13 mouse cellular contexts compared by ENCODE assay signal in genomic region chr5:124215647-124216046, GRCm38 (mm10). TPM values are rescaled to one million over a fixed set of nuclear protein-coding genes. Genes with fewer than 3 reads are reported as not detected.
DNase-seq lines count a peak whose midpoint lies in the region; ATAC-seq and TF ChIP-seq lines count a peak whose summit lies in the region.
"Had no signal": no experiment of that assay in that cellular context is flagged by ENCODE, and none has a peak within 500 bp of the region (broad histone marks: within the 10 kb centered on the region; RNA-seq: fewer than 3 reads in every experiment).

No protein-coding gene starts in this region.

- no peak overlapping the region for H3K4me2 ChIP-seq in intestine, embryonic 14.5 days (ENCODE audit: low read length)
- H3K4me2 ChIP-seq in intestine, embryonic 15.5 days (replicated peaks), result no peak overlapping the region
- no peak overlapping the region for H3K4me2 ChIP-seq in lung, embryonic 16.5 days (ENCODE audit: low read depth, low read length)
- no peak overlapping the region for H3K4me2 ChIP-seq in intestine, postnatal 0 days (replicated peaks; ENCODE audit: low read depth)
- H3K4me2 ChIP-seq: liver, embryonic 15.5 days had no signal

- DNase-seq in heart, adult 11 months, result peak; percentile 93
- no peak for DNase-seq in heart, postnatal 25 days (ENCODE audit: low spot score)
- no peak for DNase-seq in intestine, embryonic 14.5 days (ENCODE audit: low spot score)
- DNase-seq in lung, adult 18-20 months, result no peak
- DNase-seq in left cerebral cortex, adult 8-10 months (ENCODE audit: low spot score in 2 of 2), result no peak
- DNase-seq: cerebellum, postnatal 10 days; midbrain, embryonic 14.5 days; right cerebral cortex, postnatal 25 days had no signal

- no peak overlapping the region for H3K9ac ChIP-seq in intestine, embryonic 14.5 days (ENCODE audit: low read length)
- no peak overlapping the region for H3K9ac ChIP-seq in intestine, embryonic 15.5 days
- H3K9ac ChIP-seq in lung, embryonic 16.5 days (ENCODE audit: low read length), result no peak overlapping the region
- H3K9ac ChIP-seq in intestine, postnatal 0 days (ENCODE audit: low read depth, low read length), result no peak overlapping the region
- H3K9ac ChIP-seq: liver, embryonic 15.5 days had no signal

- ATAC-seq in intestine, embryonic 14.5 days (replicated peaks; ENCODE audit: low FRiP score, low TSS enrichment, low read depth), result no peak
- ATAC-seq in intestine, embryonic 15.5 days, result no peak
- no peak for ATAC-seq in lung, embryonic 16.5 days (ENCODE audit: low read depth)
- no peak for ATAC-seq in intestine, postnatal 0 days

- H3K4me3 ChIP-seq in intestine, embryonic 14.5 days (ENCODE audit: low read depth, low read length), result no peak overlapping the region
- H3K4me3 ChIP-seq in intestine, embryonic 15.5 days (replicated peaks), result no peak overlapping the region
- no peak overlapping the region for H3K4me3 ChIP-seq in lung, embryonic 16.5 days (ENCODE audit: low read length)
- H3K4me3 ChIP-seq in intestine, postnatal 0 days (ENCODE audit: low read depth, low read length), result no peak overlapping the region
- H3K4me3 ChIP-seq: liver, embryonic 15.5 days had no signal

- no peaks in the 10 kb centered on the region for H3K36me3 ChIP-seq in intestine, embryonic 14.5 days (ENCODE audit: control insufficient read depth, insufficient read depth, low read length)
- no peaks in the 10 kb centered on the region for H3K36me3 ChIP-seq in intestine, embryonic 15.5 days
- H3K36me3 ChIP-seq in lung, embryonic 16.5 days (ENCODE audit: control insufficient read depth, insufficient read depth, low read length), result no peaks in the 10 kb centered on the region
- no peaks in the 10 kb centered on the region; the same call in 1 of the 2 replicates for H3K36me3 ChIP-seq in intestine, postnatal 0 days (ENCODE audit: control insufficient read depth, insufficient read depth)
- H3K36me3 ChIP-seq: liver, embryonic 15.5 days had no signal

- no peak for TF ChIP-seq CTCF in intestine, postnatal 0 days (IDR thresholded peaks at IDR 0.05; ENCODE audit: low read depth)

- H3K4me1 ChIP-seq in intestine, embryonic 14.5 days (replicated peaks; ENCODE audit: control insufficient read depth, insufficient read depth, low read length), result peaks cover 2% of the 10 kb centered on the region; the same call in 1 of the 2 replicates
- H3K4me1 ChIP-seq in intestine, embryonic 15.5 days (replicated peaks), result peaks cover under 1% of the 10 kb centered on the region; the same call in 1 of the 2 replicates
- peaks cover 22% of the 10 kb centered on the region for H3K4me1 ChIP-seq in lung, embryonic 16.5 days (replicated peaks; ENCODE audit: control insufficient read depth, insufficient read depth, low read length)
- H3K4me1 ChIP-seq in intestine, postnatal 0 days (replicated peaks; ENCODE audit: control insufficient read depth, insufficient read depth, low read length), result no peaks in the 10 kb centered on the region

- peak overlapping the region; percentile 18; the same call in 1 of the 2 replicates for H3K27ac ChIP-seq in intestine, embryonic 14.5 days (ENCODE audit: low read depth)
- H3K27ac ChIP-seq in intestine, embryonic 15.5 days, result no peak overlapping the region
- peak overlapping the region; percentile 81 for H3K27ac ChIP-seq in lung, embryonic 16.5 days (ENCODE audit: low read length)
- 0 out of 2 replicates have a peak overlapping the region, but pooled peaks have one; percentile 41 for H3K27ac ChIP-seq in intestine, postnatal 0 days (ENCODE audit: low read depth, low read length)

- no peaks in the 10 kb centered on the region for H3K27me3 ChIP-seq in intestine, embryonic 14.5 days (replicated peaks; ENCODE audit: control insufficient read depth, insufficient read depth, low read length)
- H3K27me3 ChIP-seq in intestine, embryonic 15.5 days (replicated peaks), result no peaks in the 10 kb centered on the region
- no peaks in the 10 kb centered on the region for H3K27me3 ChIP-seq in lung, embryonic 16.5 days (ENCODE audit: control insufficient read depth, insufficient read depth, low read depth, low read length)
- no peaks in the 10 kb centered on the region for H3K27me3 ChIP-seq in intestine, postnatal 0 days (replicated peaks; ENCODE audit: control insufficient read depth, insufficient read depth, low read length)
- H3K27me3 ChIP-seq: liver, embryonic 15.5 days had no signal

- no peaks in the 10 kb centered on the region for H3K9me3 ChIP-seq in intestine, embryonic 14.5 days (ENCODE audit: control insufficient read depth, low read length)
- no peaks in the 10 kb centered on the region for H3K9me3 ChIP-seq in intestine, embryonic 15.5 days
- no peaks in the 10 kb centered on the region for H3K9me3 ChIP-seq in lung, embryonic 16.5 days (ENCODE audit: control insufficient read depth, low read length)
- no peaks in the 10 kb centered on the region for H3K9me3 ChIP-seq in intestine, postnatal 0 days (ENCODE audit: control insufficient read depth)
- H3K9me3 ChIP-seq: G1E; liver, embryonic 15.5 days had no signal

- intact Hi-C loops in heart, postnatal 25 days (cut with DNase I), result no loop called here

- 70% methylated on average over 10 of the region's 10 CpGs for WGBS in intestine, embryonic 14.5 days
- 77% methylated on average over 10 of the region's 10 CpGs for WGBS in intestine, embryonic 15.5 days
- 73% methylated on average over 10 of the region's 10 CpGs for WGBS in lung, embryonic 16.5 days
- WGBS in intestine, postnatal 0 days, result 77% methylated on average over 10 of the region's 10 CpGs

RNA-seq across cellular contexts. Expression of gene Pitpnm2, which starts 33.9 kb away (rescaled TPM):
- total RNA-seq in heart, postnatal 25 days (2021), result 10 to 100 TPM; 42.5 to 50.9 TPM
- 6.2 and 6.7 TPM in 2 replicates for polyA plus RNA-seq in intestine, embryonic 14.5 days (2014; fragmentation: Nextera tagmentation; extraction: Ambion mirVana)
- 3.1 and 3.8 TPM in 2 replicates for polyA plus RNA-seq in intestine, embryonic 15.5 days (2015; fragmentation: Nextera tagmentation; extraction: Ambion mirVana)
- 6.6 and 9.2 TPM in 2 replicates for polyA plus RNA-seq in lung, embryonic 16.5 days (2015; fragmentation: Nextera tagmentation; extraction: Ambion mirVana)
- 1.5 and 1.9 TPM in 2 replicates for polyA plus RNA-seq in intestine, postnatal 0 days (2015; fragmentation: Nextera tagmentation; extraction: Ambion mirVana)
- 100 to 1,000 TPM; 235 to 257 (median 249) TPM for total RNA-seq in left cerebral cortex, adult 8-10 months (2022)
